Mouse (Mus musculus): ENCODE results near the gene Padi2.

DNA sequence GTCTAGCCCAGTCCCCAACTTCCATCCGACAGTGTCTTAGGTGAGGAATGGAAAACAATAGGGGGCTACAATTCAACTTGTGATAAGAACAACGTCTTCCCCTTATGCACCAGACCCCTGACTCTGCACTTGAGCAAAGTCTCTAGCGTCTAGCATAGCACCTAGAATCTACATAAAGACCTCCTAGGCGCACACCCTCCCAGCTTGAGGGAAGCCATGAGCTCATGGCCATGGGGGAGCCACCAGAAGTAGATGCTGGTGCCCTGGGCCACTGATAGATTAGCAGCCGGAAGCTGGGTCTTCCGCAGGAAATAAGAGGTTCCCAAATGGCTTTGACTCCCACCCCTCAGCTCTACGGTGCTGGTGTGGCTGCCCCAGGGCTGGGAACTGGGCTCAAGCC, 81.3 kb downstream of the Padi2 start:
- no peak for TF ChIP-seq POLR2A (IDR thresholded peaks at IDR 0.05; ENCODE audit: borderline replicate concordance, insufficient read depth, low read length)
- TF ChIP-seq CTCF (IDR thresholded peaks at IDR 0.05; ENCODE audit: borderline replicate concordance, insufficient read depth, low read depth, low read length): no peak

Data from cerebellum, adult 2 months (tissue).